8 mouse cellular contexts compared by ENCODE assay signal in genomic region chr12:100606733-100607132, GRCm38 (mm10).
A peak's percentile ranks its signal among the peaks of the same experiment; 100 is the strongest.
DNase-seq lines count a peak whose midpoint lies in the region; ATAC-seq lines count a peak whose summit lies in the region.

No protein-coding gene starts in this region.

- no peak overlapping the region for H3K4me3 ChIP-seq in hindbrain, embryonic 11.5 days (ENCODE audit: low read depth, low read length)
- H3K4me3 ChIP-seq in hindbrain, embryonic 12.5 days = no peak overlapping the region

- 91% methylated on average over 1 of the region's 1 CpGs for WGBS in hindbrain, embryonic 11.5 days
- WGBS in hindbrain, embryonic 12.5 days = 94% methylated on average over 1 of the region's 1 CpGs

- no peak for ATAC-seq in hindbrain, embryonic 11.5 days (ENCODE audit: low FRiP score)
- ATAC-seq in hindbrain, embryonic 12.5 days (ENCODE audit: low FRiP score) = no peak

- no peaks in the 10 kb centered on the region for H3K36me3 ChIP-seq in hindbrain, embryonic 11.5 days (ENCODE audit: control insufficient read depth, insufficient read depth, low read length)
- no peaks in the 10 kb centered on the region for H3K36me3 ChIP-seq in hindbrain, embryonic 12.5 days

- DNase-seq in hindbrain, embryonic 11.5 days (ENCODE audit: low spot score) = peak; percentile 10
- DNase-seq in 3T3-L1 (ENCODE audit: low read depth, low spot score) (peak; percentile 46), NIH3T3 (ENCODE audit: low read depth) (peak; percentile 14)
- DNase-seq in induced T-regulatory cell, adult 2 months (ENCODE audit: low read depth) = peak; percentile 65
- DNase-seq in testis, postnatal 14 days (ENCODE audit: low spot score) = no peak
- no peak for DNase-seq in cerebellum, postnatal 36 days
- no peak for DNase-seq in yolk sac, embryonic 10.5 days (ENCODE audit: low spot score)

- H3K4me1 ChIP-seq in hindbrain, embryonic 11.5 days (replicated peaks; ENCODE audit: control insufficient read depth, insufficient read depth, low read length) = no peaks in the 10 kb centered on the region
- H3K4me1 ChIP-seq in hindbrain, embryonic 12.5 days = no peaks in the 10 kb centered on the region

- no peak overlapping the region for H3K27ac ChIP-seq in hindbrain, embryonic 11.5 days (ENCODE audit: low read depth, low read length)
- H3K27ac ChIP-seq in hindbrain, embryonic 12.5 days = no peak overlapping the region

- H3K4me2 ChIP-seq in hindbrain, embryonic 11.5 days (replicated peaks; ENCODE audit: low read depth, low read length) = no peak overlapping the region
- H3K4me2 ChIP-seq in hindbrain, embryonic 12.5 days (replicated peaks) = no peak overlapping the region

- H3K9me3 ChIP-seq in hindbrain, embryonic 11.5 days (ENCODE audit: control insufficient read depth, low read length) = no peaks in the 10 kb centered on the region
- H3K9me3 ChIP-seq in hindbrain, embryonic 12.5 days (replicated peaks) = no peaks in the 10 kb centered on the region

- H3K27me3 ChIP-seq in hindbrain, embryonic 11.5 days (ENCODE audit: control insufficient read depth, insufficient read depth, low read length) = no peaks in the 10 kb centered on the region
- no peaks in the 10 kb centered on the region for H3K27me3 ChIP-seq in hindbrain, embryonic 12.5 days

- no peak overlapping the region for H3K9ac ChIP-seq in hindbrain, embryonic 11.5 days (ENCODE audit: low read depth, low read length)
- H3K9ac ChIP-seq in hindbrain, embryonic 12.5 days = no peak overlapping the region

Comparison
In these comparisons a context has a peak if more than half of its experiments do, and no peak if none do; other contexts are left out.
1. DNase-seq: peak in hindbrain, embryonic 11.5 days (single experiment), 3T3-L1 (single experiment), NIH3T3 (single experiment) and induced T-regulatory cell, adult 2 months (single experiment); none in testis, postnatal 14 days (single experiment), cerebellum, postnatal 36 days (0 of 2) and yolk sac, embryonic 10.5 days (single experiment).